Mouse (Mus musculus) left cerebral cortex, postnatal 14 days (tissue): ENCODE measurements around the gene Zkscan17. TPM values are rescaled to one million over a fixed set of nuclear protein-coding genes. Genes with fewer than 3 reads are reported as not detected.
"Not testable (repeated sequence)": the region's sequence is repeated elsewhere in the genome, so short reads cannot be mapped to it uniquely, and the experiment has no call there.

Experiments used
- DNase-seq, 2 experiments: peaks; one replicate each; pipeline ENCODE4 v3.0.0; 2021 to 2022; ENCODE audit warnings: low spot score in 2 of 2, mixed read lengths in 1 of 2
- intact Hi-C: fragments of 180-260 bp; cut with DNase I; formaldehyde crosslinking; loops from one replicate; pipeline ENCODE4 v1.15.1; 2025
- long read RNA-seq, 2 experiments: library from polyadenylated mRNA; stranded (forward); transcript quantifications; one replicate each; pipeline ENCODE4 v2.0.0; 2021
- total RNA-seq, 2 experiments: library from RNA; stranded (reverse); gene quantifications; 2 replicates each; pipeline ENCODE4 v1.2.3; 2021

The Zkscan17 gene
- total RNA-seq, result 10 to 100 TPM; 12.5 to 14.0 TPM
- long read RNA-seq, experiment 1, full-length matches to known transcripts, result 4 of 11 reads
- long read RNA-seq, experiment 1, partial matches to known transcripts, result 2 of 11 reads
- long read RNA-seq, experiment 1, other reads (novel, unspliced or antisense), result 5 of 11 reads
- long read RNA-seq, experiment 2, full-length matches to known transcripts, result 2 of 6 reads
- long read RNA-seq, experiment 2, partial matches to known transcripts, result 0 of 6 reads
- long read RNA-seq, experiment 2, other reads (novel, unspliced or antisense), result 4 of 6 reads

- intact Hi-C loops, result loop anchor here (10.0 kb wide), 1 partner anchor 218 kb away; no protein-coding TSS in a partner anchor
- peak in 1 of 2 experiments; percentile 63 for DNase-seq
These were observed at the start of gene Zkscan17 for GRCm38 (mm10) chr11:59526472-59527080. Zkscan17 (minus strand) TSS chr11:59526751.

- intact Hi-C loops, DNase-seq: not testable (repeated sequence)
These were observed 49.6 kb upstream of the Zkscan17 start, which contains the start of gene Olfr222 for GRCm38 (mm10) chr11:59576135-59576534. Olfr222 (minus strand) TSS chr11:59576235.

- no peak for DNase-seq
- intact Hi-C loops, result no loop called here
These were observed 49.2 kb upstream of the Zkscan17 start for GRCm38 (mm10) chr11:59575726-59576125.

- no peak for DNase-seq
- intact Hi-C loops, result loop anchor here (1.0 kb wide), 1 partner anchor 44 kb away; no protein-coding TSS in a partner anchor
These were observed 42.8 kb upstream of the Zkscan17 start for GRCm38 (mm10) chr11:59569306-59569705.

- DNase-seq, result no peak
- intact Hi-C loops, result no loop called here
These were observed 36.3 kb upstream of the Zkscan17 start for GRCm38 (mm10) chr11:59562837-59563236.

DNA sequence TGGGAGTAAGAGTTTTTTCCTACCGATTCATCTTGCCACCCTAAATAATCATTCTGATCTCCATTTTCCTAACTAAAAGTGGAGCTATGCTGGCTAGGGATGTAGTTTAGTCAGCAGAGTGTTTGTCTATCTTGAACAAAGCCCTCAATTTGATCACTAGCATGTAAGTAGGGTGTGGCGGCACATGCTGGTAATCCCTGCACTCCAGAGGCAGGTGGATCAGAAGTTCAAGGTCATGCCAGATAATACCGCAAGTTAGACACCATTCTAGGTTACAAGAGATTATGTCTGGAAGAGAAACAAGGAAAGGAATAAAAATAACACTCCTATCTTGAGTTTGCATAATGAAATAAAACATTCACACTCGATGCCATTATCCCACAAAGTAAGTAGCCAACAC is 35.8 kb upstream of the Zkscan17 start:
- DNase-seq, result no peak
- intact Hi-C loops, result no loop called here

DNA sequence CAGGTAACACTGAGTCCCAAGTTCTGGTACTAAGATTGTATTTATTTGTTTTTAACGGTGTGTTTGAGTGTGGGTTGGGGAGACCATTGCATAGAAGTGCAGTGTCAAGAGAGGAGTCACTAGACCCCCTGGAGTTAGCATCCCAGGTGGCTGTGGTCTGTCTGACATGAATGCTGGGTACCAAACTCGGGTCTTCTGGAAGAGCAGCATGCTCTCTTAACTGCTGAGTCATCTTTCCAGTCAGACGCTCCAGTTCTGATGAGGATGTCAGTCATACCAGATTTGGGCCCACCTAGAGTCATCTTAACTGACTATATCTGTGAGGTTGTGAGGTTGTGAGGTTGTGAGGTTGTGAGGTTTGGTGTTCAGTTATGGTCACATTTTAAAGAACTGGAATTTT is 34.4 kb upstream of the Zkscan17 start:
- intact Hi-C loops, result no loop called here
- DNase-seq, result no peak

GRCm38 (mm10) chr11:59554535-59554934 is 28.0 kb upstream of the Zkscan17 start:
- no peak for DNase-seq

GRCm38 (mm10) chr11:59554127-59554526 is 27.6 kb upstream of the Zkscan17 start:
- intact Hi-C loops, result no loop called here
- no peak for DNase-seq

More at GRCm38 (mm10) chr11:59554535-59554934, 28.0 kb upstream of the Zkscan17 start:
- intact Hi-C loops, result no loop called here

GRCm38 (mm10) chr11:59544005-59544404 is 17.5 kb upstream of the Zkscan17 start:
- no peak for DNase-seq
- intact Hi-C loops, result no loop called here

GRCm38 (mm10) chr11:59543376-59543775 is 16.8 kb upstream of the Zkscan17 start:
- no peak for DNase-seq
- intact Hi-C loops, result no loop called here

DNA sequence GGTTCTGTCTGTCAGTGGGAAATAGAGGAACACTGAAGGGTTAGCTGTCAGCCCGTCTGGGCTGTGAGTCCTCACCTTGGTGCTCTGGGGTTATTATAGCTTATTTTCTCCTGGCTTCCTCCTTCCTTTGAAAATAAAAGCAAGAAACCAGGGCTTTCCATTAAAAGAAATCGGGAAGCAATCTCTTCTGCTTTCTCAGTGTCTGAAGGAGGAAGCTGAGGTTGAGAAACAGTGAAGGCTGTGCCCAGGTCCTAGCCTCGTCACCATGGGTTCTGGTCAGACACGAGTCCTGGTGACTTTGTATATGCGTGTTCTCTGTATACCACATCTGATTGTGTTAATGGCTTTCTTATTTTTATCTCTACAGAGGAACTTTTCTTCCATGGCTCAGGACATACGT is 15.9 kb upstream of the Zkscan17 start:
- DNase-seq, result no peak
- intact Hi-C loops, result no loop called here

GRCm38 (mm10) chr11:59541324-59541723 is 14.8 kb upstream of the Zkscan17 start, which contains the start of gene Nlrp3:
Nlrp3 (plus strand) TSS chr11:59541568.
- intact Hi-C loops, result no loop called here
- no peak for DNase-seq

- intact Hi-C loops, result no loop called here
These were observed 13.6 kb upstream of the Zkscan17 start for GRCm38 (mm10) chr11:59540123-59540522.

DNA sequence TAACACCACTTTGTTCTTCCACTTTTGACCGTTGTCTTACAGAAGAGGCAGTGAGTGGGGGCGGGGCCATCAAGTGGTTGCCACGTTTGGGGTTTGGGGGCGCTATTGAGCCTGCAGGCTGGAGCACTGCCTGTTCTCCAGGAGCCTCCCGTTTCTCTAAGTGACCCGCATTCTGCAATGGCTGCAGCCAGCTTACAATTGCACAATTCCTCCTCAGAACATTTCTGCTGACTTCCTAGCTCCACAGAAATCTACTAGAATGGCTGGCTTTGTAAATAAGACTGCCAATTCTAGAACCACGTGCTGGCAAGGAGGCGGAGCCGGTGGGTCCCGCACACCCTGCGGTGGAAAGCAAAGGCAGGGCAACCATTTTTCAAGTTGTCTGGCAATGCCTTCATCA is 11.8 kb upstream of the Zkscan17 start:
- intact Hi-C loops, result no loop called here

More at GRCm38 (mm10) chr11:59540123-59540522, 13.6 kb upstream of the Zkscan17 start:
- no peak for DNase-seq

GRCm38 (mm10) chr11:59537218-59538130 is 10.9 kb upstream of the Zkscan17 start:
- intact Hi-C loops, result no loop called here
- DNase-seq, result no peak

More for the DNA sequence above, 11.8 kb upstream of the Zkscan17 start:
- peak; percentile 58 to 65 for DNase-seq

GRCm38 (mm10) chr11:59531562-59531961 is 5.0 kb upstream of the Zkscan17 start:
- no peak for DNase-seq
- intact Hi-C loops, result no loop called here

DNA sequence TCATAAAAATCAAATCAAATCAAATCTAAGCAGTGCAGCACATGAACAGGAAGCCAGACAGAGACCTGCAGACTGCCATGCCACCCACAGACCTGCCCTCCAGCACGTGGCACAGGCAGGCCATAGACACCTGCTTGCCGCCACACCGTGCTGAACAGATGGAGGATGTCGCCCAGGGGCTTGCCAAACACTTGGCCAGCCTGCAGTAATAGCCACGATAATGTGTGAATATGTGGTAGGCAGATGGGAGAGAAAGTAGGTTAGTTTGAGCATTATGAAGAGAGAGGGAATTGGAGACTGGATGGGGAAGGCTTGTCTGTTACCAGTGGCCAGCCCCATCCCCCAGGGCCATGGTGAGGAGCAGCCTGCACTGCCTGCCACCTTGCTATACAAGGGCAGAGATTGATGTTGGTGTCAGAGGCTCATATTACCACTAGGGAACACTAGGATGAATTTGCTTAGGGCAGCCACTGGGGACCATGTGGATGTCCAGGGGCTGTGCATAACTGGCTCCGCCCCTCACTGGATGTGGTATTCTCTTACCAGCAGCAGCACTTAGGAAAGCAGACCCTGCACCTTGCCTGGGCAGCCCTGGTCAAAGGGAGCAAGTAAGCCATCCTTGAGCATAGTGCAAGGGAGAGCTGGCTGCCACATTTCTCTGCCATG is 4.5 kb upstream of the Zkscan17 start:
- intact Hi-C loops, result no loop called here

DNA sequence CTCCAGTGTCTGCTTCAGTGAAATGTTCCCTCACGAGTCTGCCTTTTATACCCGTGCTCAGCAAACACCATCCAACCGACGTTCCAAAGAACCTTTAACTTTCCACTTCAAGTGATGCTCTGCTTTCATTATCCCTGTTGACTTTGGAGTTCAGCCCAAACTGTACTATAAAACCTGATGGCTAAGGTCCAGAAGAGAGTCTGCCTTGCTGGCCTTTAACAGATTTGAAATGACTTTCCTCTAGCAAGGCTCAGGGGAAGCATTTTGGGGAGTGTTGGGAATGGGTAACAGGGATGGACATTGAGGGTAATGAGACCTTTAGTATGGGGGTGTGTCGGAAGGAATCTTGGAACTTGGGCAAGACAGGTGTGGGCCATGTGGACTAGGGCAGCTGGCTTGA is 3.7 kb upstream of the Zkscan17 start:
- intact Hi-C loops, result no loop called here
- no peak for DNase-seq

More for the DNA sequence above, 4.5 kb upstream of the Zkscan17 start:
- DNase-seq, result peak; percentile 28 to 57
